Mouse (Mus musculus) C3H10T1/2 (cell line): ENCODE results near the gene Mvb12b. TPM values are rescaled to one million over a fixed set of nuclear protein-coding genes. Genes with fewer than 3 reads are reported as not detected.

Experiments
- polyA plus RNA-seq, 2 experiments: library from polyadenylated mRNA; unstranded; fragments of >200 nt; fragmentation: generic; extraction: Trizol; gene quantifications; one replicate each; pipeline ENCODE4 v1.2.1; 2012; ENCODE audit warnings: missing spikeins in 2 of 2

Gene Mvb12b
- 10 to 100 TPM; 11.1 to 19.5 TPM for polyA plus RNA-seq

DNA sequence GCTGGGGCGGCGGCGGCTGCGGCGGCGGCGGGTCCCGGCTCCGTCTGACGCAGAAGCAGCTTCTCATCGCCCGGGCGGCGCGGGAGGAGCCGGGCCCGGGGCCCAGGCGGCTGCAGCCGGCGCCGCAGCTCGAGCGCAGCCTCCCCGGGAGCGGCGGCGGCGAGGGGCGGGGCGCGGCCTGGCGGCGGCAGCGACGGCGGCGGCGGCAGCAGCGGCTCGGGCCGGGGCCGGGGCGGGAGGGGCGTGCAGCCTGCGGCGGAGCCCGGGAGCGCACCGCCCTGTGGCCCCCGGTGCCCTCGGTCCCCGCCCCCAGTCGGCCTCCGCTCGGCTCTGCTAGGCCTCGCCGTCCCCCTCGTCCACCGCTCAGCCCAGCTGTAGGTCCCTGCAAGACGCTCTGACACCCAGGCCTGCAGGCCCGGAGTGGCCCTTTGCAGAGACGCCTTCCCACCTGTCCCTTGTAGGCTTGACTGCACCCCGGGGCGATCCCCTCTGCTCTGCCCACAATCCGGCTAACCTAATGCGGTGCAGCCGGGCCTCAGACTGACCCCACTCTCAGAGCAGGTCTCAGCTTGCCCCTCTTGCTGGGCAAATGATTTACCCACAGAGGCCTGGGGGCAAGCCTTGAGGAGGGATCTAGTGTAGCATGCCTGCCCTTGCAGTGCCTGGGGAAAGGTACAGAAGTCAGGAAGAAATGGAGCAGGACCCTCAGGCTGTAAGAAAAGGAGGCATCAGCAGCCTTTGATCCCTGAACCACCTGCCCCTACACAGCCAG is at the start of gene Mvb12b:
Mvb12b (minus strand) TSS at position 619 of the 772 bp plus-strand sequence.

Other genes starting within 250 kb of the Mvb12b start
- not detected for gene Lmx1b, start 247.4 kb downstream of the Mvb12b start, polyA plus RNA-seq